Mouse (Mus musculus): ENCODE measurements around the gene Olfr353.

Olfr353 gene

DNA sequence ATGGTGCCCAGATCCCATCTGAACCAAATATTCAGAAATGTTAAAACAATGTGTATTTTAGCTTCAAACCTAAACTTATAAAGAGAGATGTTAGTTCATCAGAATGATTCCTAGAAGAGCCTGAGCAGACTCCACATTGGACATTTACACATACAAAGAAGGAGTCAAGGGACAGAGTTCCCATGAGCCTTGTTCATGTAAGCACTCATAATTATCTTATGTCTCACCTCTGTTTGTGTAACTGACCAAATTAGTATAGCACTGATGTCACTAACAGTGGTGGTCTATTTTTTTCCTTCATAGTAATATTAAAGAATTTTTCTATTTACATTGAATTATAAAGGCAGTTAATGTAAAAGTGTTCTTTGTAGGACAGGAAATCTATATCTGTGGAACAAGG is at the start of gene Olfr353:
Olfr353 (minus strand) TSS at position 101 of the 400 bp plus-strand sequence.
- no peak for TF ChIP-seq CTCF (conservative IDR thresholded peaks at IDR 0.05; ENCODE audit: low read length)
- no peak for TF ChIP-seq POU5F1 (IDR thresholded peaks at IDR 0.05; ENCODE audit: borderline replicate concordance, low read length)
- TF ChIP-seq NANOG (IDR thresholded peaks at IDR 0.05; ENCODE audit: borderline replicate concordance, low read length) = no peak
- no peak within 1 kb of the TSS for H3K4me3 ChIP-seq (replicated peaks; ENCODE audit: low read length)
- no peaks in the 10 kb centered on the region for H3K36me3 ChIP-seq (ENCODE audit: insufficient read depth, low read length)
- no peaks in the 10 kb centered on the region for H3K9me3 ChIP-seq (ENCODE audit: low read length)
- no peaks in the 10 kb centered on the region for H3K4me1 ChIP-seq (replicated peaks; ENCODE audit: low read depth, low read length)
- no peaks in the 10 kb centered on the region for H3K27me3 ChIP-seq (ENCODE audit: insufficient read depth, low read length)

DNA sequence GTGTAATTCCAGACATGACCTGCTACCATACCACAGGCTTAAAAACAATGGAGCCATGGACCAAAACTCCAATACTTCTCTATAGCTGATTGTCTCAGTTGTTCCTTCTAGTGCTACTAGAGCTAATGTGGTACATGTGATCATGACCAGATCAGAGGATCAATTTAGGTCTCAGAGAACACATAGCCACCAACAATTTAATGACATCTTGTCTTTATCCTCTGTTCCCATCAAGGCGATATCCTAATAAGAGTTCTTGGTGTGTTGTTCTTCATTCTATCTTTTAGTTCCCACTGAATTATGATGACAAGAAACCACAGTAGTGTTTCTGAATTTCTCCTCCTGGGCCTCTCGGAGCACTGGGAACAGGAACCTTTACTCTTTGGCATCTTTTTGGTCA is 44.1 kb upstream of the Olfr353 start, which contains the start of gene Olfr356:
Olfr356 (plus strand) TSS at position 301 of the 400 bp plus-strand sequence.
- H3K36me3 ChIP-seq (ENCODE audit: insufficient read depth, low read length) = no peaks in the 10 kb centered on the region
- H3K27me3 ChIP-seq (ENCODE audit: insufficient read depth, low read length) = no peaks in the 10 kb centered on the region
- TF ChIP-seq CTCF (conservative IDR thresholded peaks at IDR 0.05; ENCODE audit: low read length) (no peak), NANOG (IDR thresholded peaks at IDR 0.05; ENCODE audit: borderline replicate concordance, low read length) (no peak), POU5F1 (IDR thresholded peaks at IDR 0.05; ENCODE audit: borderline replicate concordance, low read length) (no peak)
- no peak within 1 kb of the TSS for H3K4me3 ChIP-seq (replicated peaks; ENCODE audit: low read length)
- no peaks in the 10 kb centered on the region for H3K4me1 ChIP-seq (replicated peaks; ENCODE audit: low read depth, low read length)
- H3K9me3 ChIP-seq (ENCODE audit: low read length) = no peaks in the 10 kb centered on the region

DNA sequence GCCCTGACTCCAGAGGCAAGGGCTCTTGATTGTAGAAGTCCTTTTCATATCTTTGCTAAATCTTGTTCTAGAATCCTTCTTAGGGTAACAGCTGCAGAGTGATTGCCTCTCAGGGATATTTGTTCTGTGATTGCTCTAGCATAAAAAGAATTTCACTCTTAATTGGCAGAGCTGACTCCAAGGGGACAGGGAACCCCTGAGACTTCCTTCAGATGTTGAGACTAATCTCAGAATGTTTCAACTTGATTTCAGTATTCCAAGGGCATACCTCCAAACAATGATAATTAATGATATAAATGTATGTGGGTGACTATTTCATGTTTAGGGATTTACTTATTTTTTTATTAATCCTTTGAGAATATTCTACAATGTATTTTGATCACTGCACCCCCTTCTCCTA is 36.1 kb upstream of the Olfr353 start, which contains the start of gene Olfr355:
Olfr355 (minus strand) TSS at position 101 of the 400 bp plus-strand sequence.
- Histone ChIP-seq H3K27me3 (ENCODE audit: insufficient read depth, low read length) (no peaks in the 10 kb centered on the region), H3K9me3 (ENCODE audit: low read length) (no peaks in the 10 kb centered on the region), H3K4me3 (replicated peaks; ENCODE audit: low read length) (no peak within 1 kb of the TSS), H3K4me1 (replicated peaks; ENCODE audit: low read depth, low read length) (no peaks in the 10 kb centered on the region), H3K36me3 (ENCODE audit: insufficient read depth, low read length) (no peaks in the 10 kb centered on the region)
- TF ChIP-seq CTCF (conservative IDR thresholded peaks at IDR 0.05; ENCODE audit: low read length) (no peak), NANOG (IDR thresholded peaks at IDR 0.05; ENCODE audit: borderline replicate concordance, low read length) (no peak), POU5F1 (IDR thresholded peaks at IDR 0.05; ENCODE audit: borderline replicate concordance, low read length) (no peak)

DNA sequence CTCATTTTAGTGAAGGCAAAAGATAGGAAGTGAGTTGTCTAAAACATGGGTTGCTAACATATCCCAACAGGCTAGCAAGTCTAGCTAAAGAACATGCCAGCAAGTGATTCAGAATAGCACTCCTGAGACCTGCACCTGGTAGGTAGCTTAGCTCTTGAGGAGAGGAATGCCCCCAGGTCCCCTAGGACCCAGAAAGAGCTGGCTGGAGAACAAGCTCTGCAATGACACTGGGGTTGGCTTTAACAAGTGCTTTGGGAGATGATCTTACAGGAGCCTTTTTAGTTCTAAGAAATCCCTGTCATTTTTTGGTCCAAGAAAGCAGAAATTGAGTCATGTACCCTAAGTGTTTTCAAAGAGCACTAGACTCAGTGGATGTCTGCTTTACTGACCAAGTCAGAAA is 12.6 kb upstream of the Olfr353 start, which contains the start of gene Olfr354:
Olfr354 (plus strand) TSS at position 301 of the 400 bp plus-strand sequence.
- Histone ChIP-seq H3K27me3 (ENCODE audit: insufficient read depth, low read length) (no peaks in the 10 kb centered on the region), H3K4me3 (replicated peaks; ENCODE audit: low read length) (no peak within 1 kb of the TSS), H3K4me1 (replicated peaks; ENCODE audit: low read depth, low read length) (no peaks in the 10 kb centered on the region), H3K9me3 (ENCODE audit: low read length) (no peaks in the 10 kb centered on the region), H3K36me3 (ENCODE audit: insufficient read depth, low read length) (no peaks in the 10 kb centered on the region)
- TF ChIP-seq POU5F1 (IDR thresholded peaks at IDR 0.05; ENCODE audit: borderline replicate concordance, low read length) = no peak
- TF ChIP-seq NANOG (IDR thresholded peaks at IDR 0.05; ENCODE audit: borderline replicate concordance, low read length) = no peak
- TF ChIP-seq CTCF (conservative IDR thresholded peaks at IDR 0.05; ENCODE audit: low read length) = no peak

DNA sequence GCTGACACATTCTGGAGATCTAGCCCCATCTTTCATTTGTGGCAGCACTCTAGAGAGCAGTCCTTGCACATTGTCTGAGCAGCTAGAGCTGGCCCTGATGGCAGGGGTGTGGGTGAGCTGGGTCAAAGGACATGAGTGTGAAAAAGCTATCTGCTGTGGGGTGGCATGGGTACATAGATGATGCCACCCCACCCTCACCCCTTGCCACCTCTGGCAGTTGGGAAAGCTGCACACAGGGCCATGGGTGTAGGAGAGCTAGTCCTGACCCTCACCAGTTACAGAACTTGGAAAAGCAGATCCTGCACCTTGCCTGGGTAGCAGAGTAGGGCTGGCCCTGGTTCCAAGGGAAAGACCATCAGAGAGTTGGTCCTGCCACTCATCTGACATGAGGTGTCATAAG is 4.4 kb upstream of the Olfr353 start:
- H3K4me1 ChIP-seq (replicated peaks; ENCODE audit: low read depth, low read length) = no peaks in the 10 kb centered on the region
- no peak for TF ChIP-seq CTCF (conservative IDR thresholded peaks at IDR 0.05; ENCODE audit: low read length)
- TF ChIP-seq NANOG (IDR thresholded peaks at IDR 0.05; ENCODE audit: borderline replicate concordance, low read length) = no peak
- TF ChIP-seq POU5F1 (IDR thresholded peaks at IDR 0.05; ENCODE audit: borderline replicate concordance, low read length) = no peak
- no peaks in the 10 kb centered on the region for H3K9me3 ChIP-seq (ENCODE audit: low read length)
- H3K4me3 ChIP-seq (replicated peaks; ENCODE audit: low read length) = no peak overlapping the region
- no peaks in the 10 kb centered on the region for H3K27me3 ChIP-seq (ENCODE audit: insufficient read depth, low read length)
- H3K36me3 ChIP-seq (ENCODE audit: insufficient read depth, low read length) = no peaks in the 10 kb centered on the region

- Histone ChIP-seq H3K27me3 (ENCODE audit: insufficient read depth, low read length) (no peaks in the 10 kb centered on the region), H3K36me3 (ENCODE audit: insufficient read depth, low read length) (no peaks in the 10 kb centered on the region), H3K4me3 (replicated peaks; ENCODE audit: low read length) (no peak within 1 kb of the TSS), H3K4me1 (replicated peaks; ENCODE audit: low read depth, low read length) (no peaks in the 10 kb centered on the region), H3K9me3 (ENCODE audit: low read length) (no peaks in the 10 kb centered on the region)
- TF ChIP-seq NANOG (IDR thresholded peaks at IDR 0.05; ENCODE audit: borderline replicate concordance, low read length) (no peak), POU5F1 (IDR thresholded peaks at IDR 0.05; ENCODE audit: borderline replicate concordance, low read length) (no peak), CTCF (conservative IDR thresholded peaks at IDR 0.05; ENCODE audit: low read length) (no peak)
Measured at GRCm38 (mm10) chr2:36868160-36868559, 24.6 kb downstream of the Olfr353 start, which contains the start of gene Olfr352. Olfr352 (plus strand) TSS chr2:36868460.

- Histone ChIP-seq H3K9me3 (ENCODE audit: low read length) (no peaks in the 10 kb centered on the region), H3K27me3 (ENCODE audit: insufficient read depth, low read length) (no peaks in the 10 kb centered on the region), H3K4me3 (replicated peaks; ENCODE audit: low read length) (no peak within 1 kb of the TSS), H3K36me3 (ENCODE audit: insufficient read depth, low read length) (no peaks in the 10 kb centered on the region), H3K4me1 (replicated peaks; ENCODE audit: low read depth, low read length) (no peaks in the 10 kb centered on the region)
- TF ChIP-seq CTCF (conservative IDR thresholded peaks at IDR 0.05; ENCODE audit: low read length) = no peak
- no peak for TF ChIP-seq NANOG (IDR thresholded peaks at IDR 0.05; ENCODE audit: borderline replicate concordance, low read length)
- no peak for TF ChIP-seq POU5F1 (IDR thresholded peaks at IDR 0.05; ENCODE audit: borderline replicate concordance, low read length)
Measured at GRCm38 (mm10) chr2:36862560-36862959, 30.2 kb downstream of the Olfr353 start, which contains the start of gene Olfr351. Olfr351 (minus strand) TSS chr2:36862660.

DNA sequence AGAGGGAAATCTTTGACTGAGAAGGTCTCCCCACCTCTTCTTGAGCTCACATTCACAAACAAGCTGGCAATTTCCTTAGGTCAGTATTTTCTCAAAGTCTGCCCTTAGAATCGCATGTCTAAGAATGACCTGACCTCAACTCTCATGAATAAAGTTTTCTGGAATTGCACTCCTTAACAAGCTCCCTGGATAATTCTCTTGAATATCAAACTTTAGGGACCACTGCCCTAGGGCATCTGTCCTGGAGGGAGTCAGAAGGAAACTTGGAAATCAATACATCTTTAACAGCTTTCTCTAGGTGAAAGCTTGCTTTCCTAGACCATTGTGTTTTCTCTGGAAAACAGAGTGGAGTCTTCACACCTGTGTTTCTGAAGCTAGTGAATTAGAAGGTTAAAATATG is 46.7 kb downstream of the Olfr353 start, which contains the start of gene Olfr350:
Olfr350 (plus strand) TSS at position 301 of the 400 bp plus-strand sequence.
- Histone ChIP-seq H3K4me1 (replicated peaks; ENCODE audit: low read depth, low read length) (no peaks in the 10 kb centered on the region), H3K27me3 (ENCODE audit: insufficient read depth, low read length) (no peaks in the 10 kb centered on the region)
- TF ChIP-seq POU5F1 (IDR thresholded peaks at IDR 0.05; ENCODE audit: borderline replicate concordance, low read length) (no peak), NANOG (IDR thresholded peaks at IDR 0.05; ENCODE audit: borderline replicate concordance, low read length) (no peak), CTCF (conservative IDR thresholded peaks at IDR 0.05; ENCODE audit: low read length) (no peak)

More for the DNA sequence above, 46.7 kb downstream of the Olfr353 start, which contains the start of gene Olfr350:
- Histone ChIP-seq H3K9me3 (ENCODE audit: low read length) (peaks cover 20% of the 10 kb centered on the region), H3K36me3 (ENCODE audit: insufficient read depth, low read length) (no peaks in the 10 kb centered on the region), H3K4me3 (replicated peaks; ENCODE audit: low read length) (no peak within 1 kb of the TSS)

All from E14TG2a.4 (cell line).